9 mouse cellular contexts compared by ENCODE assay signal in the genomic region with DNA sequence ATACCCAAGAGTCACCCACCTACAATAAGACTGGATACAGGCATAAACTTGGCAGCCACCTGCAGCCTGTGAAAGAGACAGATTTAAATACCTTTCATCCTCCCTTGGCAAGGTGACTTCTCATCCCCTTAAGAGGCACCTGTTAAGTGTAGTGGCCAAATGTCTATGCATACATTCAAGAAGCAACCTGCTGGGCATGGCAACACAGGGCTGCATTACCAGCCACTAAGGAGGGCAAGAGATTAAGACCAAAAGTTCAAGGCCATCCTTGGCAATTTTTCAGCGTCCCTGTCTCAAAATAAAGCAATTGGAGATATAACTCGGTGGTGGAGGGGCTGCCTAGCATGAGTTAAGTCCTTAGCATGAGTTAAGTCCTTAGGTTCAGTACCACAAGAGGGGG. TPM values are rescaled to one million over a fixed set of nuclear protein-coding genes. Genes with fewer than 3 reads are reported as not detected.
DNase-seq lines count a peak whose midpoint lies in the region; ATAC-seq and TF ChIP-seq lines count a peak whose summit lies in the region.
"Had no signal": no experiment of that assay in that cellular context is flagged by ENCODE, and none has a peak within 500 bp of the region (broad histone marks: within the 10 kb centered on the region; RNA-seq: fewer than 3 reads in every experiment).

No protein-coding gene starts in this region.

- peak; percentile 15 for DNase-seq in adrenal gland, postnatal 10 days
- DNase-seq in adrenal gland, adult 18-20 months (ENCODE audit: low spot score in 2 of 2) = no peak
- DNase-seq in lung, postnatal 0 days (ENCODE audit: low spot score) = no peak
- no peak for DNase-seq in lung, adult 18-20 months
- DNase-seq in ovary, postnatal 14 days (ENCODE audit: low spot score) = no peak
- DNase-seq in urinary bladder, postnatal 10 days (ENCODE audit: low spot score) = no peak
- DNase-seq: layer of hippocampus, adult 9-11 months had no signal

- H3K4me3 ChIP-seq in lung, postnatal 0 days (ENCODE audit: low read depth, low read length) = peak overlapping the region; percentile 70
- peak overlapping the region; percentile 84 for H3K4me3 ChIP-seq in limb, embryonic 15.5 days
- H3K4me3 ChIP-seq in stomach, embryonic 16.5 days (replicated peaks; ENCODE audit: low read length) = peak overlapping the region; percentile 73

- no peaks in the 10 kb centered on the region for H3K9me3 ChIP-seq in lung, postnatal 0 days (ENCODE audit: low read length)
- H3K9me3 ChIP-seq in limb, embryonic 15.5 days = no peaks in the 10 kb centered on the region
- H3K9me3 ChIP-seq in stomach, embryonic 16.5 days (replicated peaks; ENCODE audit: control insufficient read depth, low read length) = no peaks in the 10 kb centered on the region

- H3K9ac ChIP-seq in lung, postnatal 0 days (replicated peaks; ENCODE audit: low read depth) = peak overlapping the region; percentile 59
- H3K9ac ChIP-seq in limb, embryonic 15.5 days = peak overlapping the region; percentile 61; the same call in 1 of the 2 replicates
- peak overlapping the region; percentile 88 for H3K9ac ChIP-seq in stomach, embryonic 16.5 days (ENCODE audit: low read length)

- TF ChIP-seq EP300 in lung, postnatal 0 days (IDR thresholded peaks at IDR 0.05) = no peak

- peak overlapping the region; percentile 69; the same call in 1 of the 2 replicates for H3K27ac ChIP-seq in lung, postnatal 0 days (ENCODE audit: low read length)
- peak overlapping the region; percentile 83; the same call in 1 of the 2 replicates for H3K27ac ChIP-seq in limb, embryonic 15.5 days
- H3K27ac ChIP-seq in stomach, embryonic 16.5 days (ENCODE audit: low read length) = peak overlapping the region; percentile 55

- TF ChIP-seq CTCF in lung, postnatal 0 days (IDR thresholded peaks at IDR 0.05) = no peak

- H3K27me3 ChIP-seq in lung, postnatal 0 days (replicated peaks; ENCODE audit: insufficient read depth, low read length) = no peaks in the 10 kb centered on the region
- H3K27me3 ChIP-seq in limb, embryonic 15.5 days = no peaks in the 10 kb centered on the region
- H3K27me3 ChIP-seq in stomach, embryonic 16.5 days (ENCODE audit: control insufficient read depth, insufficient read depth, low read length) = no peaks in the 10 kb centered on the region

- peaks cover 11% of the 10 kb centered on the region; the same call in 1 of the 2 replicates for H3K4me1 ChIP-seq in lung, postnatal 0 days (ENCODE audit: insufficient read depth, low read depth, low read length)
- H3K4me1 ChIP-seq in limb, embryonic 15.5 days = peaks cover 19% of the 10 kb centered on the region
- H3K4me1 ChIP-seq in stomach, embryonic 16.5 days (ENCODE audit: control insufficient read depth, insufficient read depth, low read length) = peaks cover 21% of the 10 kb centered on the region

- H3K4me2 ChIP-seq in lung, postnatal 0 days (replicated peaks; ENCODE audit: low read depth, low read length) = peak overlapping the region; percentile 94
- peak overlapping the region; percentile 77 for H3K4me2 ChIP-seq in limb, embryonic 15.5 days
- H3K4me2 ChIP-seq in stomach, embryonic 16.5 days (ENCODE audit: low read depth, low read length) = peak overlapping the region; percentile 90

- H3K36me3 ChIP-seq in lung, postnatal 0 days (ENCODE audit: insufficient read depth, low read length) = peaks cover 15% of the 10 kb centered on the region; the same call in 1 of the 2 replicates
- H3K36me3 ChIP-seq in limb, embryonic 15.5 days = peaks cover 63% of the 10 kb centered on the region
- H3K36me3 ChIP-seq in stomach, embryonic 16.5 days (ENCODE audit: control insufficient read depth, insufficient read depth, low read length) = peaks cover 19% of the 10 kb centered on the region; the same call in 1 of the 2 replicates

- ATAC-seq in lung, postnatal 0 days = no peak
- ATAC-seq in limb, embryonic 15.5 days (ENCODE audit: insufficient number of reproducible peaks, low FRiP score, low TSS enrichment, low read depth) = no peak
- no peak for ATAC-seq in stomach, embryonic 16.5 days (ENCODE audit: insufficient read depth, low FRiP score)

- 17% methylated on average over 2 of the region's 2 CpGs for WGBS in lung, postnatal 0 days
- 22% methylated on average over 2 of the region's 2 CpGs for WGBS in limb, embryonic 15.5 days
- WGBS in stomach, embryonic 16.5 days = 16% methylated on average over 2 of the region's 2 CpGs

RNA-seq across cellular contexts. Expression of a gene that starts 1.1 kb away (rescaled TPM):
- total RNA-seq in adrenal gland, postnatal 10 days (2021) = 10 to 100 TPM; 55.4 to 57.0 TPM
- 10 to 100 TPM; 53.6 to 55.8 TPM for total RNA-seq in adrenal gland, adult 18-20 months (2021)
- polyA plus RNA-seq in lung, postnatal 0 days (2015; fragmentation: Nextera tagmentation; extraction: Ambion mirVana) = 18.7 and 19.0 TPM in 2 replicates
- polyA plus RNA-seq in limb, embryonic 15.5 days (2015; fragmentation: Nextera tagmentation; extraction: Ambion mirVana) = 50.8 and 52.7 TPM in 2 replicates
- polyA plus RNA-seq in stomach, embryonic 16.5 days (2015; fragmentation: Nextera tagmentation; extraction: Ambion mirVana) = 46.4 and 50.9 TPM in 2 replicates

RNA-seq across cellular contexts. Expression of a gene that starts 1.2 kb away (rescaled TPM):
- total RNA-seq in adrenal gland, postnatal 10 days (2021) = 100 to 1,000 TPM; 121 to 129 TPM
- 100 to 1,000 TPM; 157 to 159 TPM for total RNA-seq in adrenal gland, adult 18-20 months (2021)
- polyA plus RNA-seq in lung, postnatal 0 days (2015; fragmentation: Nextera tagmentation; extraction: Ambion mirVana) = 150 and 153 TPM in 2 replicates
- 276 and 309 TPM in 2 replicates for polyA plus RNA-seq in limb, embryonic 15.5 days (2015; fragmentation: Nextera tagmentation; extraction: Ambion mirVana)
- polyA plus RNA-seq in stomach, embryonic 16.5 days (2015; fragmentation: Nextera tagmentation; extraction: Ambion mirVana) = 257 and 260 TPM in 2 replicates

RNA-seq across cellular contexts. Expression of a gene that starts 18.0 kb away (rescaled TPM):
- 10 to 100 TPM; 77.9 to 83.2 TPM for total RNA-seq in adrenal gland, postnatal 10 days (2021)
- 10 to 100 TPM; 47.4 to 63.7 TPM for total RNA-seq in adrenal gland, adult 18-20 months (2021)
- polyA plus RNA-seq in lung, postnatal 0 days (2015; fragmentation: Nextera tagmentation; extraction: Ambion mirVana) = 46.9 and 55.5 TPM in 2 replicates
- polyA plus RNA-seq in limb, embryonic 15.5 days (2015; fragmentation: Nextera tagmentation; extraction: Ambion mirVana) = 90.6 and 110 TPM in 2 replicates
- 53.8 and 58.1 TPM in 2 replicates for polyA plus RNA-seq in stomach, embryonic 16.5 days (2015; fragmentation: Nextera tagmentation; extraction: Ambion mirVana)

RNA-seq across cellular contexts. Expression of a gene that starts 21.7 kb away (rescaled TPM):
- under 1 TPM; 0.15 to 0.33 TPM for total RNA-seq in adrenal gland, postnatal 10 days (2021)
- total RNA-seq in adrenal gland, adult 18-20 months (2021) = under 1 TPM; 0.10 to 0.13 TPM
- polyA plus RNA-seq in lung, postnatal 0 days (2015; fragmentation: Nextera tagmentation; extraction: Ambion mirVana) = 0.06 and 0.07 TPM in 2 replicates
- polyA plus RNA-seq in limb, embryonic 15.5 days (2015; fragmentation: Nextera tagmentation; extraction: Ambion mirVana) = 0.41 and 0.53 TPM in 2 replicates
- polyA plus RNA-seq in stomach, embryonic 16.5 days (2015; fragmentation: Nextera tagmentation; extraction: Ambion mirVana) = 0.21 TPM in 2 replicates

RNA-seq across cellular contexts. Expression of a gene that starts 38.0 kb away (rescaled TPM):
- total RNA-seq in adrenal gland, postnatal 10 days (2021) = 10 to 100 TPM; 49.0 to 54.0 TPM
- total RNA-seq in adrenal gland, adult 18-20 months (2021) = 10 to 100 TPM; 42.1 to 55.2 TPM
- 35.3 and 38.4 TPM in 2 replicates for polyA plus RNA-seq in lung, postnatal 0 days (2015; fragmentation: Nextera tagmentation; extraction: Ambion mirVana)
- 68.9 and 74.0 TPM in 2 replicates for polyA plus RNA-seq in limb, embryonic 15.5 days (2015; fragmentation: Nextera tagmentation; extraction: Ambion mirVana)
- 69.6 and 70.0 TPM in 2 replicates for polyA plus RNA-seq in stomach, embryonic 16.5 days (2015; fragmentation: Nextera tagmentation; extraction: Ambion mirVana)
